Mouse (Mus musculus): Measurements from ENCODE around the gene Gabrb2.

Gene Gabrb2

DNA sequence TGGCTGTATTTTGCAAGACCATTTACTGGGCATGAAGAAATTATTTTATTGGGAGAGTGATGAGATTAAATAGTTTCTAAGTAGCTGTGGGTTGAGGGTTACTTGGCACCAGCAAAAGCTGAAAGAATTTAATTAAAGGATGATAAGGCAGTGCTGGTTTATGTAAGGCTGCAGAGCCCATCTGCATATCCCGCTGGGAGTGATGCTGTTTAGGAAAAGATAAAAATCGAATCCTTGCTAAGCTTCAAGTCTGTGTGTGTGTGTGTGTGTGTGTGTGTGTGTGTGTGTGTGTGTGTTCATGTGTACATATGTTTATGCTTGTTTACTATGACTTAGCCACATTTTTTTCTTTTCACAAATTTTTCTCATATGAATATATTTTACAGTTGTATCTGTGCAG, 113.0 kb downstream of the Gabrb2 start:
- CTCF ChIA-PET, result no interaction called here

DNA sequence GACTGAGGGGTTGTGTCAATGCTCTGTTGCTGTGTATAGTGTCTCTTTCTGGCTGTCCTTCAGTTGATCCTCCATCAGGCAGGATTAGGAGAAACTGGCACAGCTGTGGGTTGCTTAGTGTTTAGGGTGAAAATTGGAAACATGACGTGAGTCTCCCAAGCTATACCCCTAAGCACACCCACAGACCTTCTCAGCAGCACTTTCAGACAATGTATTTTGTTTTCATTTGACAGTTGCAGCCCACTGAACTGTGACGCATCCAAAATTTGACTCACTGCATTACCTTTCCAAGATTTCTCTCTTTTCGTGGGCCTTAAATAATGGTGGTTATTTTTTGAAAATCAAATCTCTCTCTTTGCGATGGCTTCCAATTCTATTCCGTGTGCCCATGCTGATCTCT, 115.7 kb downstream of the Gabrb2 start:
- CTCF ChIA-PET, result no interaction called here

DNA sequence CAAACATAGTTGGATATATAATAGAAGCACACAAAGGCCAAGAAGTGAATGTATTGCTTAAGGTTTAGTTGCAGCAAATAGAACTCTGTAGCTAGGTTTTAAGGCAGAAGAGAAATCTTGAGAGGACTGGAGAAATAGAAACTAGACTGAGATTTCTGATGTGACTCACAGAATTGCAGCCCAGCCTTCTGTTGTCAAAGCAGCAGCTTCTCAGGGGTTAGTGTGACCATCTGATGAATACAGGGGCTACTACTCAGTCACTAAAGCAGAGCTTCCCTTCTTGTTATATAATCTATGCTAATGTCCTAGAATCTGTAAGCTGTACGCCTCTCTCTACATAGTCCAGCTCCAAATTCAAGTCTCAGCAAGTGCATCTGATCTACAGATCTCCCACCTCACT, 116.3 kb downstream of the Gabrb2 start:
- CTCF ChIA-PET, result no interaction called here

DNA sequence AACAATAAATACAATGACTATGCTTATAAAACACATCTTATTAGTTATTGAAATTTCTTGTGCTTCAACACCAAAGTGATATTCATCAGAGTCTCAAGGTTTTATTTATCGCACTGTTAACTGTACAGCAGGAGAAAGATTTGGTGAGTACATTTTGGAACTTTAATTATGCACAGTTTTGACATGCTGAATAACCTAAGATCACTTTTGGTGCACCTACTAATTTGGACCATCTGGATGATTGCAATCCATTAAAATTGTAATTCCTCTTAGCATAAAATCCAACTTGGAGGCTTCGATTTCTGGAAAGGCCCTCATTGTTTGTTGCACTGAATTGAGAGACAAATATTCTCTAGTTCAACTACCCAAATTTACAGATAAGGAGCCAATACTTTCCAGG, 123.3 kb downstream of the Gabrb2 start:
- CTCF ChIA-PET, result no interaction called here

DNA sequence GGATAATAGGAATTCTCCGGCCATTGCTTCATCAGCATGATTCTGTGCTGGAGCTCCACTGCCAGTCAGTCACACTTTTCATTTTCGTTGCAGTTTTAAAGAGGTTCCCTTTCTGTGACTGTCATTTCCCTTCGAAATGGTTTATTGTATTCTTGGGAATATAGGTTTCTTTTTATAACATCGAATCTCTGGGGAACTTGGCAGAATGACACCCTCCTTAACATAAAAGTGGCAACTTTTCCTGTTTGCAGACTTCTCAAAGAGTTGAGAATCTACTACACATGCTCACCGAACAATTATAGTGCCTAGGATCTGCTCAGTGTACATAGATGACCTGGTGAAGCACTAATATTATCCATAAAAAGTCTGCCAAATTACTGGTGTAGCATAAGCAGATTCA, 146.5 kb downstream of the Gabrb2 start:
- CTCF ChIA-PET, result no interaction called here

DNA sequence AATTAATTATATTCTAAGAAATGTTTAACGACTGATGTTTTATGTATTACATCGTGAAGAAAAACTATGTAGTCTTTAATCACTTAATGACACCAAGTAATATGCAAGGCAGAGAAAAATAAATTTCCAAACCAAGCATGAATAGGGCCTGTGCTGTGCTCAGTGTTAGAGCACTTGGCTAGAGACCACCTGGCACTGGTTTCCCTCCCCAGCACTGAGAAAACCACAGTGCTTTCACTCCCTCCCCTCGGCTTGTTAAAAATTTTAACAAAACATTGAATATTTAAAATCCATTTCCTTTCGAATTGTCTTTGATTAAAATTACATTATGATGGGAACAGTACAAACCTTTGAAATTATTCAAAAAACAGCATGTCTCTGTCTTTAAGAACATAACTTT, 151.9 kb downstream of the Gabrb2 start:
- CTCF ChIA-PET, result no interaction called here

DNA sequence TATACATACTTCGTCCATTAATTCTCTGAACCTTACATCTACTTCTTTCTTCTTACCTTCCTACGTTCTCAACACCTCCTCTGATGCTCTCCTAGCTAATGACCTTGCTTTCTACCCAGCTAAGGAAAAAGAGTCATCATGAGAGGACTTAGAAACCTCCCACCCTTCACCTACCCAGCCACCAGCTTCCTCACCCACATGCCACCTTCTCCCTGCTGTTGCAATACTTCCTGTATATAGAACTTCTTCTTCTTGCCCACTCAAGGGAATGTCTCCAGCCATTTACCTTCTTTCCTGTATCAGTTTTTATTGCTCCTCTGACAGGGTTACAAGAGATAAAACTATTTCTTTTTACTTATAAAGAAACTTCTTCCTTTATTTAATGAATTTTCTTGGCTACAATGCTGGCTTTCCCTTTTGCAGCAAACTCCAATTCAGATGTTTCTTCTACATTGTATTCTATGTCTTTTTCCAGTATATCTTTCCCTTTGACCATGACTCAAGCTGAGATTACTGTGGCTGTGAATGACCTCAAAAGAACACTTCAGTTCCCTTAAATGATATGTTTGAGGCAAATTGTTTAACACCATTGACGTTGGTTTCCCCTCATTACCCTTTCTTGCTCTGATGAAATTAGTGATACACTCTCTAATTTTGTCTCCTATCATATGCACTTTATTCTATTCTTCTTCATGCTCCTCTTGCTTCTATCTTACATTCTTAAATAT, 155.8 kb downstream of the Gabrb2 start:
- CTCF ChIA-PET, result no interaction called here

DNA sequence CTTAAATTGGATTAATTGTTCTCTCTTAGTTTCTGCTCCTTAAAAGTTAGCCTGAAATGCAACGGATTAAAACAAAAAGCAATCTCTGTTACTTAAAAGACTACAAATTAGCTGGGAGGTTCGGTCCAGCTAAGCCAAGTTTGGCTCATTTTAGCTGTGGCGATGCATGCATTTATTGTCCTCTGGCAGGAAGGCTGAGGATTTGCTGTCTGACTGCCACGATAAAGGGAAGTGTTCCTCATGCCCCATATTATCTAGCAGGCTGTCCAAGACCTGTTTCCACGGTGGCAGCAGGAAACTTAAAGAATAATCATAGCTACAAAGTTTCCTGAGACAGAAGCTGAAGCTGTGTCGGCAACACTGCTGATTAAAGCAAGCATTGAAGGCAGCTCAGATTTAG, 160.2 kb downstream of the Gabrb2 start:
- CTCF ChIA-PET, result no interaction called here

DNA sequence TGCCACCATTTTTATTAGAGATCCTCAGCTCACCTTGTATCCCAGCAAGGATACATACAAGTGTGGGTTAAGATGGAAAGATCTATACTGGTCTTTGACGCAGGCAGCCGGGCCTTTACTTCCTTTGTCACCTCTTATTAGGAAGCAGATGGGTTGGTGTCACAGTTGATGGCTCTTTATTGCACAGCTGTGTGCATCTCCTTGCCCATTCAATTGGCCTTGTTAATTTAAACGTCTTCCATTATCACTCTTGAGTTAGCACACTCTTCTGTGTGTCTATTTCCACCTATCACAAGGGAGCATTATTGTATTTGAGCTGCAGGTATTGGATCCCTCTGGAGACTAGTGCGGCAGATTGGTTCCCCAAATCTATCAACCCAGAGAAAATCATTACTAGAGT, 161.6 kb downstream of the Gabrb2 start:
- CTCF ChIA-PET, result no interaction called here

DNA sequence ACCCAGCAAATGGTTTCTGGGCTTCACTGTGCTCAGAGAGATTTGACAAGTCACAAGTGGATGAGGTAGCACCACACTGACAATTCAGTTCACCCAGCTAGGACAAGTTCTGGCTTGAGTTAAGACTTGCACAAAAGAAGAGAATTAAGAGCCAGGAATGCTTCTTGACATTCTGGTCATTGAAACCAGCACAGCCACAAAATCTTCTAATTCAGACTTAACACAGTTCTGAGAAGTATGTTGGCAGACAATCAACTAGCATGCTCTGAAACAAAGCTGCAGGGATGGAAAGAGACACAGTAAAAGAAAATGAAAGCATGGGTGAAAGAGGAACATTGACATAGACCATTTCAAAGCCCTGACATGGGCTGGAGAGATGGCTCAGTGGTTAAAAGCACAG, 162.2 kb downstream of the Gabrb2 start:
- CTCF ChIA-PET, result no interaction called here

DNA sequence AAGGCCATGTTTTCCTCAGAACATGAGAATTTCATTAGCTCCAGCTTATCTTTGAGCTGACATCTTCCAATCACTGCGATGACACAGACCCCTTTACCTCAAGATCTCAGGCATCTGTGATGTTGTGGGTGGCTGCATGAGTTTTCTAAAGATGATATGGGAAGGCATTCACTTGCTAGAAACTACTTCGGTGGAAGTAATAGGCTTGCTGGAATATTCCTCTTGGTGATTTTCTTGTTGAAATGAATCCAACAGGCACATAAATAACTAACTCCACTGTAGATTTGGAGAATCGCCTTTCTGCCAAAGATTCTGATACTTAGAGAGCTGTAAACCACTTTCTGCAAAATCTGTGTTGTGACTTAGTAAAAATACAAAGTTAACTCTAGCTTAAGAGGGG, 172.9 kb downstream of the Gabrb2 start:
- CTCF ChIA-PET, result no interaction called here

DNA sequence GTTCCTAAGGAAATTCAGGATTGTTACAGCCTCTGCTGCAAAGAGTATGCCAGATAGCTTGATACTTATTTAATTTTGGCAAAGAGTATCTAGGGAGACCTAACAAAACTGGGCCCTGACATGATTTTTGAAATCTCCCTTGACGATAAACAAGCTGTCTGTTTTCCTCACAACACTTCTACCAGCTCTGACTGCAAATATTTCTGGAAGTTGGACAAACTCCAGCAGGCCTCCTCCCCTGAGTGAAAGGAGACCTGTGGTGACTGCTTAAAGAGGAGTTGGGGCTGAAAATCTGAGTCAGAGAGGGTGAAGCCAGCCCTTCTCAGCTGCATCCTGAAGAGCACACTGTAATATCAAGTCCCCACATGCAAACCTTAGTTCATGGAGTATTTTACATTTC, 186.7 kb downstream of the Gabrb2 start:
- CTCF ChIA-PET, result no interaction called here

DNA sequence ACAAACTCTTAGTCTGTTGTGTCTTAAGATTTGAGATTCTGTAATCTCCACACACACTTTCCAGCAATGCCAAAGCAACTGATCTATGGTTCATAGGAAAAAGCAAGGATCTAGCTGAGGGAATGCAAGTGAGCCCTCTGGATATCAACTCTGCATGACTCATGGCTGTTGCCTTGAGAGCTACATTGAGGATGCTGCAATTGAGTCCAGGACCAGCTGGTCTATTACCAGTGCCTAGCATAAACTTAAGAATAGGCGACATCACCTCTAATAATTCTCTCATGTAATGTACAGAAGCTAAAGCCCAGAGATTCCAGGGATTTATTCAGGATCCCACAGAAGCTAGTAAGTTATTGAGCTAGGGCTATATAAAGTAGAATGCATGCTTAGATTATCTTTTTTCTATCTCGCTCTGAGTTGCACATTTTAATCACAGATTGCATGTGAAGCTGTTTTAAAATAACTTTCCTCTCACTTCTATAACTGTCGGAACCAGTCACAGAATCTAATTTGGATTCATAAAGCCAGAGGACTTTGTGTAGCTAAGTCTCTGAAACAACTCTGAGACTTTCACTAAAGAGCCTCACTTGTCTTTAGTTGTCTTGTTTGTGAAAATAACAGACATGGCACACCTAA, 189.7 kb downstream of the Gabrb2 start:
- CTCF ChIA-PET, result no interaction called here

DNA sequence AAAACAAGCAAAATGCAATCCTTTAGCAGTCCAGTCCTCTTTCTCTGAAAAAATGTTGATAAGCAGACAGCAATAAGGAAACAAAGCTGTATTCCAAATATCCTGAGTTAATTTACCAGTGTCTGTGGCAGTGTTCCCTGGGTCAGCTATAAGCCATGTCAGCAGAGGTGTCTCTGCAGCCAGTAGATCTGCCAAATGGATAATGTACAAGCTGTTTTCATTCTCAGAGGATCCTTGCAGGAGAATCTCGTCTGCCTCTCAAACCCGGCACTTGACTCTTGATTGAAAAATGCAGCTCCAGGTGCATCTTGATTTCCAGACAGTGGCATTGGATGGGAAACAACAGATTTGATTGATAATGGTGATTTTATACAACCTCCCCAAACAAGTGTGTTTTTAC, 198.6 kb downstream of the Gabrb2 start:
- CTCF ChIA-PET, result no interaction called here

DNA sequence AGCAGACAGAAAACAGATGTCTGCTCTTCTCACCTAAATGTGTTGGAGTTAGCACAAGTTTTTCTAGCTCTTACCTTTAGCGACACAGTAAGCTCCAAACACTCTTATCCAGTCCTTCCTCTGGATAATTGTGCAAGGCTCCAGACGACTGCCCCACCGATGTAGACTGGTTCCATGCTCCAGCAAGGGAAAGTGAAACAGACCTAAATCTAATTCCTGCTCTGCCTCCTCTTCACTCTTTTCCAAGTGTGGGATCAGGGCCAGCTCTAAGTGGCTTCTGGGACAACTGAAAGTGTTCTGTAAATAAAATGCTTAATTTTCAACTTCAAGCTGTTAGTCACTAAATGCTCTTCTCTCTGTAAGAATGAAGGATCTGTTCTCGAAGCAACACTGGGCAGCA, 201.6 kb downstream of the Gabrb2 start:
- CTCF ChIA-PET, result no interaction called here

DNA sequence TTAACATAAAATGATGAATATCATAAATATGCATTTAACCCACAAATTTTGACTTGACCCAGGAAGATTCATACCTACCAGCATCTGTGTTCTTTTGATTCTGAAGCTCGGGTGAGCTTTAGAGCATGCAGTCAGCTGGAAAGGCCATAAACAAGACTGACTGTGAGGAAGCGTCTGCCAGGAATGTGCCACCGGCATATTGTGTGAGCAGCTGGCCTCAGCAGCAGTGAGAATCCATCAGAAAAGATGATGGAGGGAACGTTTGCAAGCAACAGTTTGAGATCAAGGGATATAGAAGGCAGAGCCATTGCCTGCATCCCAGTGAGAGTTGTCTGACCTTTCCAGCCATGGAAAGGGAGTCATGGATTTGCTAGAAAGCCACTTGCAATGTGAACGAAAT, 230.6 kb downstream of the Gabrb2 start:
- CTCF ChIA-PET, result no interaction called here

DNA sequence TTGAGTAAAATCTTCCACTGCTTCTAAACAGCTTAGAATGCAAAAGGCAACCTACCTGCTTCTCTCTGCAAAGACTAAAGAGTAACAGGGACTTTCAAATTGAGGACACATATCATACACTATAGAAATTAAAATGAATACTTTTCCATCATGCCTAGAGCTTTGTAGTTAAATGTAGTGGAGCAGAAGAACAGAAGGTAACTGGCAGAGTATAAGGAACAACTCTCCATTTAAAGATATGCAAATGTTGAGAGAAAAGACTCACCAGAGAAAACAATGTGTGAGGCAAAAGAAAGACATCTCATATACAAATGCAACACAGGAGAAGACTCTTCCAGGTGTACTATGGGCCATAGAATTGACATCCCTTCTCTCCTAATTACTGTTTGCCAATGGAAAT, 232.0 kb downstream of the Gabrb2 start:
- CTCF ChIA-PET, result no interaction called here

DNA sequence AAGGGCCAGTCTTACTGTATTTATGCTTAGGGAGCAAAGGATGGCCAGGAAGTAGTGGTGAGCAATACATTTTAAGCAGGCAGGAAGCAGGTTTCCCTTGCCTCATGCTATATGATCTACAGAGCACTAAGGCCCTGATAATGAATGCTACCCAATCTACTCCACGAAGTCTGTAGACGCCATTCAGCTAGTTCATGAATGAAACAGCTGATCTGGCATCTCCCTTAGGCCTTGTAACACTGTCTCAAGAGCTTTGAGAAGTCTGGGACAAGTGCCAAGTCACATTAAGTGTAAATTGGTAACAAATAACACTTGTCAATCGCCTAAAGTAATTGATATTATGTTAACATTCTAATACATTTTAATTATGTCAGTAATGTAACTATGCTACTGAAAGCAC, 234.6 kb downstream of the Gabrb2 start:
- CTCF ChIA-PET, result no interaction called here

DNA sequence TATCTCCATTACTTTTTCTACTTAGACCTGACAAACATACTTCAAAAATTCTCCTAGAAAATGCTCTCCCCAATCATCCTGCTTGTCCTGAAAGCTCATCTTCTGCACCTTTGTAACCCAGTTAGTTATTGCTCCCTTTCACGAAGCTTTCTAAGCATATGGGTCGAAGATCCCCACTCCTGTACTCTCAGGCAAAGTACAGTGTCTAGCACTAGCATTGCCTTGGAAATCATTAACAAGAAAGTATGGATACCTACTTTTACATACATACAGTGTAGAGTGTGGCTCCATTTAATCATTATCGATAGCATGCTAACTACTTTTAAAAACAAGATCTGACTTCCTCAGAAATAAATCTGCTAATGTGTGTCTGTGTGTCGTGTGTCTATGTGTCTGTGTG, 249.1 kb downstream of the Gabrb2 start:
- CTCF ChIA-PET, result no interaction called here
